Mouse (Mus musculus): ENCODE data around the gene Wdr70.

- TF ChIP-seq CTCF (IDR thresholded peaks at IDR 0.05; ENCODE audit: extremely low read depth, insufficient read length, insufficient replicate concordance, low read depth, low read length) = no peak
- no peak for TF ChIP-seq POLR2A (IDR thresholded peaks at IDR 0.05; ENCODE audit: low read depth, low read length)
Observed at GRCm38 (mm10) chr15:8006056-8006455, 93.0 kb downstream of the Wdr70 start.
